Mouse (Mus musculus): ENCODE results near the gene Tcf21. TPM values are rescaled to one million over a fixed set of nuclear protein-coding genes. Genes with fewer than 3 reads are reported as not detected.

Tcf21 gene
- total RNA-seq, 1 experiment: not detected

- no peak for TF ChIP-seq CHD2 (IDR thresholded peaks at IDR 0.05; ENCODE audit: low read depth, low read length)
- TF ChIP-seq HCFC1 (IDR thresholded peaks at IDR 0.05; ENCODE audit: borderline replicate concordance, insufficient read depth, low read length): no peak
- no peak for TF ChIP-seq ZC3H11A (IDR thresholded peaks at IDR 0.05; ENCODE audit: borderline replicate concordance, low read depth, low read length)
- TF ChIP-seq MAFK (IDR thresholded peaks at IDR 0.05; ENCODE audit: insufficient read depth, low read depth, low read length): no peak
- TF ChIP-seq ZNF384 (IDR thresholded peaks at IDR 0.05; ENCODE audit: low read depth, low read length): no peak
- Histone ChIP-seq H3K27ac (ENCODE audit: insufficient read depth, low read depth, low read length, poor library complexity, severe bottlenecking) (no peak overlapping the region), H3K4me3 (ENCODE audit: insufficient read depth in 1 of 2, low read depth in 1 of 2, low read length in 2 of 2, poor library complexity in 1 of 2, severe bottlenecking in 1 of 2) (peak overlapping the region; percentile 47 to 60), H3K4me1 (ENCODE audit: control insufficient read depth in 2 of 2, insufficient read depth in 2 of 2, low read length in 2 of 2, poor library complexity in 1 of 2) (0 out of 4 replicates have a peak, but pooled peaks cover 0 to 4% of the 10 kb centered on the region in 2 experiments), H3K36me3 (ENCODE audit: control insufficient read depth, insufficient read depth, low read length, poor library complexity, severe bottlenecking) (no peaks in the 10 kb centered on the region), H3K9ac (ENCODE audit: insufficient read depth, low read depth, low read length, poor library complexity, severe bottlenecking) (peak overlapping the region; percentile 18; the same call in 1 of the 2 replicates), H3K9me3 (ENCODE audit: control insufficient read depth, insufficient read depth, low read depth, low read length) (no peaks in the 10 kb centered on the region)
- DNase-seq (ENCODE audit: low read depth, low spot score): no peak
- in situ Hi-C loops (cut with MboI; ENCODE audit: low sequenced_read_pairs in 2 of 2, unreplicated experiment in 2 of 2): loop anchor here in 1 of 2 experiments (25.0 kb wide), 1 partner anchor 543 kb away; the partner anchor contains the start of gene Eya4
Measured at GRCm38 (mm10) chr10:22819239-22819870, 619 bp downstream of the Tcf21 start.

GRCm38 (mm10) chr10:22818600-22819238, 1.3 kb downstream of the Tcf21 start:
- Histone ChIP-seq H3K9me3 (ENCODE audit: control insufficient read depth, insufficient read depth, low read depth, low read length) (no peaks in the 10 kb centered on the region), H3K36me3 (ENCODE audit: control insufficient read depth, insufficient read depth, low read length, poor library complexity, severe bottlenecking) (no peaks in the 10 kb centered on the region), H3K27ac (ENCODE audit: insufficient read depth, low read depth, low read length, poor library complexity, severe bottlenecking) (no peak overlapping the region), H3K9ac (ENCODE audit: insufficient read depth, low read depth, low read length, poor library complexity, severe bottlenecking) (no peak overlapping the region), H3K4me1 (ENCODE audit: control insufficient read depth in 2 of 2, insufficient read depth in 2 of 2, low read length in 2 of 2, poor library complexity in 1 of 2) (0 out of 4 replicates have a peak, but pooled peaks cover 0 to 4% of the 10 kb centered on the region in 2 experiments), H3K4me3 (ENCODE audit: insufficient read depth in 1 of 2, low read depth in 1 of 2, low read length in 2 of 2, poor library complexity in 1 of 2, severe bottlenecking in 1 of 2) (peak overlapping the region; percentile 47 to 60; a peak in 2 of 4 replicates)
- TF ChIP-seq CHD2 (IDR thresholded peaks at IDR 0.05; ENCODE audit: low read depth, low read length) (no peak), HCFC1 (IDR thresholded peaks at IDR 0.05; ENCODE audit: borderline replicate concordance, insufficient read depth, low read length) (no peak), ZNF384 (IDR thresholded peaks at IDR 0.05; ENCODE audit: low read depth, low read length) (no peak), ZC3H11A (IDR thresholded peaks at IDR 0.05; ENCODE audit: borderline replicate concordance, low read depth, low read length) (no peak), MAFK (IDR thresholded peaks at IDR 0.05; ENCODE audit: insufficient read depth, low read depth, low read length) (no peak)
- in situ Hi-C loops (cut with MboI; ENCODE audit: low sequenced_read_pairs in 2 of 2, unreplicated experiment in 2 of 2): loop anchor here in 1 of 2 experiments (25.0 kb wide), 1 partner anchor 544 kb away; the partner anchor contains the start of gene Eya4
- DNase-seq (ENCODE audit: low read depth, low spot score): no peak

- no peak for TF ChIP-seq ZNF384 (IDR thresholded peaks at IDR 0.05; ENCODE audit: low read depth, low read length)
- TF ChIP-seq CHD2 (IDR thresholded peaks at IDR 0.05; ENCODE audit: low read depth, low read length): no peak
- no peak for TF ChIP-seq MAFK (IDR thresholded peaks at IDR 0.05; ENCODE audit: insufficient read depth, low read depth, low read length)
- no peak for TF ChIP-seq ZC3H11A (IDR thresholded peaks at IDR 0.05; ENCODE audit: borderline replicate concordance, low read depth, low read length)
- Histone ChIP-seq H3K4me1 (ENCODE audit: control insufficient read depth in 2 of 2, insufficient read depth in 2 of 2, low read length in 2 of 2, poor library complexity in 1 of 2) (0 out of 4 replicates have a peak, but pooled peaks cover 0 to 4% of the 10 kb centered on the region in 2 experiments), H3K27ac (ENCODE audit: insufficient read depth, low read depth, low read length, poor library complexity, severe bottlenecking) (no peak overlapping the region), H3K36me3 (ENCODE audit: control insufficient read depth, insufficient read depth, low read length, poor library complexity, severe bottlenecking) (no peaks in the 10 kb centered on the region), H3K9me3 (ENCODE audit: control insufficient read depth, insufficient read depth, low read depth, low read length) (no peaks in the 10 kb centered on the region), H3K9ac (ENCODE audit: insufficient read depth, low read depth, low read length, poor library complexity, severe bottlenecking) (no peak overlapping the region), H3K4me3 (ENCODE audit: insufficient read depth in 1 of 2, low read depth in 1 of 2, low read length in 2 of 2, poor library complexity in 1 of 2, severe bottlenecking in 1 of 2) (no peak overlapping the region)
- DNase-seq (ENCODE audit: low read depth, low spot score): no peak
- in situ Hi-C loops (cut with MboI; ENCODE audit: low sequenced_read_pairs in 2 of 2, unreplicated experiment in 2 of 2): loop anchor here in 1 of 2 experiments (25.0 kb wide), 1 partner anchor 544 kb away; the partner anchor contains the start of gene Eya4
Measured at GRCm38 (mm10) chr10:22817976-22818375, 2.0 kb downstream of the Tcf21 start.

- H3K9ac ChIP-seq (ENCODE audit: insufficient read depth, low read depth, low read length, poor library complexity, severe bottlenecking): no peak overlapping the region
- in situ Hi-C loops (cut with MboI; ENCODE audit: low sequenced_read_pairs in 2 of 2, unreplicated experiment in 2 of 2): loop anchor here in 1 of 2 experiments (25.0 kb wide), 1 partner anchor 545 kb away; the partner anchor contains the start of gene Eya4
- TF ChIP-seq ZC3H11A (IDR thresholded peaks at IDR 0.05; ENCODE audit: borderline replicate concordance, low read depth, low read length) (no peak), HCFC1 (IDR thresholded peaks at IDR 0.05; ENCODE audit: borderline replicate concordance, insufficient read depth, low read length) (no peak), MAFK (IDR thresholded peaks at IDR 0.05; ENCODE audit: insufficient read depth, low read depth, low read length) (no peak), CHD2 (IDR thresholded peaks at IDR 0.05; ENCODE audit: low read depth, low read length) (no peak), ZNF384 (IDR thresholded peaks at IDR 0.05; ENCODE audit: low read depth, low read length) (no peak)
- H3K4me3 ChIP-seq (ENCODE audit: insufficient read depth in 1 of 2, low read depth in 1 of 2, low read length in 2 of 2, poor library complexity in 1 of 2, severe bottlenecking in 1 of 2): no peak overlapping the region
- DNase-seq (ENCODE audit: low read depth, low spot score): no peak
- H3K4me1 ChIP-seq (ENCODE audit: control insufficient read depth in 2 of 2, insufficient read depth in 2 of 2, low read length in 2 of 2, poor library complexity in 1 of 2): 0 out of 4 replicates have a peak, but pooled peaks cover 0 to 4% of the 10 kb centered on the region in 2 experiments
- no peaks in the 10 kb centered on the region for H3K36me3 ChIP-seq (ENCODE audit: control insufficient read depth, insufficient read depth, low read length, poor library complexity, severe bottlenecking)
- H3K9me3 ChIP-seq (ENCODE audit: control insufficient read depth, insufficient read depth, low read depth, low read length): no peaks in the 10 kb centered on the region
- H3K27ac ChIP-seq (ENCODE audit: insufficient read depth, low read depth, low read length, poor library complexity, severe bottlenecking): no peak overlapping the region
Measured at GRCm38 (mm10) chr10:22817561-22817960, 2.4 kb downstream of the Tcf21 start.

All from ES-E14 (cell line).